Mouse (Mus musculus) lung, embryonic 16.5 days (tissue): ENCODE data around the gene Ntf3. TPM values are rescaled to one million over a fixed set of nuclear protein-coding genes. Genes with fewer than 3 reads are reported as not detected.
A peak's percentile ranks its signal among the peaks of the same experiment; 100 is the strongest.

ENCODE experiments used
- ATAC-seq: fragments of 200-750 bp; cut with Nextera tagmentation; 2 replicates; pipeline ENCODE4 v1.8.0; 2017; ENCODE audit warnings: low read depth, mild to moderate bottlenecking, moderate library complexity
- H3K27ac ChIP-seq: fragments of 300-500 bp; sonication (generic); 2 replicates; pipeline ENCODE4 v1.5.1; 2014; ENCODE audit warnings: mild to moderate bottlenecking, control low read depth, low read length
- H3K27me3 ChIP-seq: fragments of 300-500 bp; sonication (generic); 2 replicates; pipeline ENCODE4 v1.6.1; 2014; ENCODE audit warnings: low read depth, low read length, mixed read lengths; ENCODE audit not compliant: control insufficient read depth, insufficient read depth
- H3K36me3 ChIP-seq: fragments of 300-500 bp; sonication (generic); 2 replicates; pipeline ENCODE4 v1.6.1; 2014; ENCODE audit warnings: low read length; ENCODE audit not compliant: control insufficient read depth, insufficient read depth
- H3K4me1 ChIP-seq: fragments of 300-500 bp; sonication (generic); replicated peaks from 2 replicates; pipeline ENCODE4 v1.6.1; 2014; ENCODE audit warnings: low read length, mixed read lengths; ENCODE audit not compliant: control insufficient read depth, insufficient read depth
- H3K4me2 ChIP-seq: fragments of 300-500 bp; sonication (generic); 2 replicates; pipeline ENCODE4 v1.6.1; 2014; ENCODE audit warnings: low read depth, low read length, control low read depth
- H3K4me3 ChIP-seq: fragments of 300-500 bp; sonication (generic); 2 replicates; pipeline ENCODE4 v1.5.1; 2014; ENCODE audit warnings: mild to moderate bottlenecking, low read length, control low read depth
- H3K9ac ChIP-seq: fragments of 300-500 bp; sonication (generic); 2 replicates; pipeline ENCODE4 v1.6.1; 2014; ENCODE audit warnings: low read length, control low read depth
- H3K9me3 ChIP-seq: fragments of 300-500 bp; sonication (generic); 2 replicates; pipeline ENCODE4 v1.6.1; 2016; ENCODE audit warnings: low read length; ENCODE audit not compliant: control insufficient read depth
- WGBS: fragments of 180-500 bp; shearing (Covaris S2); extraction: QIAGEN DNeasy Blood & Tissue Kit; methylation state at CpG from one replicate; pipeline ENCODE4 v1.1.7; 2014; 5-methylcytosine and 5-hydroxymethylcytosine counted together
- polyA plus RNA-seq: library from polyadenylated mRNA; unstranded; fragments of >200 nt; fragmentation: Nextera tagmentation; extraction: Ambion mirVana; gene quantifications from 2 replicates; pipeline ENCODE4 v1.2.1, GENCODE M21; 2015

Ntf3 gene
- polyA plus RNA-seq, 1 experiment from 2014 or later = 3.7 TPM

DNA sequence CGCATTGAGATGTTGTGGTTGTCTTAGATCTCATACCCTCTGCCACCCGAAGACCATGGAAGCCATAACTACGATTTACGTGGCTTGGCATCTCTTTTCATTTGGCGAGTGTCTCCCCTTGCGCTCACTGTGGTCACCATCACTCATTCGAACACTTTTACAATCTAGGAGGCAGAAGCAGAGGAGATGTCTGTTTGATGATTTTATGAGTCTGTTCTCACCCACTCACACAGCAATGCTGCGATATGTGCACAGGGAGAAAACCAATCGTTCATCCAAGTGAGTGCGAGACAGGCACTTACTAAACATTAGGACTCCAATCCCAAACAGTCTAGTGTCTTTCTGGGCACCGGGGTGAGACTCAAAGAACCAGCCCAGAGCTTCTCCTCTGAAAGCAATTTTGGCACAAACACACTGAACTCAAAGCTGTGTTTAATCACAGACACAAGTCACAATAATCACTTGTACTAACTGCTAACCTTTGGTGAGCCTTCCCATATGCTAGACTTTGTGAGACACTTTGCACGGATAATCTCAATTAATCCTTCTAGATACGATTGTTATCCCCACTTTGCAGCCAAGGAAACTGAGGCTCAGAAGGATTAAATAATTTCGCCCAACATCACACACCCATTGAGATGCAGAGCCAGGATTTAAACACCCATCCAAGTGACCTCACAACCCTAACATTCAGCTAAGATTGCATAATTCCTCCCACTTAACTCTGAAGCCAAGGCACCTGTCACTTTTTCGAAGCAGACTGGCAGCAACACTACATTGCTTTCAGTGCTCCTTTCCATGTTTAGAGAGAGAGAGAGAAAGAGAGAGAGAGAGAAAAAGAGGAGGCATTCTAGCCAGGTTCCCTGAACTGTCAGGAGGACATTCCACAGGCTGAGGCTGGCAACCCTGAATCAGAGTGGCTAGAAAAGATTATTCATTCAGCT is 55.5 kb downstream of the Ntf3 start:
- ATAC-seq = peak; percentile 46
- Histone ChIP-seq H3K4me3 (no peak overlapping the region), H3K27ac (no peak overlapping the region), H3K9ac (no peak overlapping the region), H3K36me3 (no peaks in the 10 kb centered on the region), H3K4me1 (peaks cover 18% of the 10 kb centered on the region), H3K27me3 (no peaks in the 10 kb centered on the region), H3K9me3 (no peaks in the 10 kb centered on the region), H3K4me2 (no peak overlapping the region)
- 56% methylated on average over 15 of the region's 15 CpGs for WGBS

DNA sequence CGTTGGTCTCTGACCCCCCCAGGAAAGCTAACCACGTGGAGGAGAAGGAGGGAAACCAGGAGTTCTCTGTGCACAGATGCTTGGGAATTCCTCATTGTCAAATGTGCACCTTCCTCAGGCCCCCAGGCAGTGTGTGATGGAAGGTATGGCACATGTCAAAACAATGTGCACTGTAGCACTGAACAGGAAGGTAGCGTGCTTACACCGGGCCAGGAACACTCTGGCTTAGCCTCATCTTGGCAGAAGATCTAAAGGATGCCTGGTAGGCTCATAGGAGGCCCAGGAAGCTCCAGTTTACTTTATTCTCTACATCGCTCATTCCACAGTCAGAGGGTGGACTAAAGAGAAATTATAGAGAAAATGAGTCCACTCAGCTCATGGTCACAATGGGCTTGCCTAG is 57.5 kb downstream of the Ntf3 start:
- Histone ChIP-seq H3K27ac (no peak overlapping the region), H3K27me3 (no peaks in the 10 kb centered on the region), H3K9ac (no peak overlapping the region), H3K9me3 (no peaks in the 10 kb centered on the region), H3K4me3 (no peak overlapping the region), H3K4me1 (peaks cover 4% of the 10 kb centered on the region), H3K4me2 (no peak overlapping the region), H3K36me3 (no peaks in the 10 kb centered on the region)
- ATAC-seq = no peak
- 50% methylated on average over 5 of the region's 5 CpGs for WGBS

DNA sequence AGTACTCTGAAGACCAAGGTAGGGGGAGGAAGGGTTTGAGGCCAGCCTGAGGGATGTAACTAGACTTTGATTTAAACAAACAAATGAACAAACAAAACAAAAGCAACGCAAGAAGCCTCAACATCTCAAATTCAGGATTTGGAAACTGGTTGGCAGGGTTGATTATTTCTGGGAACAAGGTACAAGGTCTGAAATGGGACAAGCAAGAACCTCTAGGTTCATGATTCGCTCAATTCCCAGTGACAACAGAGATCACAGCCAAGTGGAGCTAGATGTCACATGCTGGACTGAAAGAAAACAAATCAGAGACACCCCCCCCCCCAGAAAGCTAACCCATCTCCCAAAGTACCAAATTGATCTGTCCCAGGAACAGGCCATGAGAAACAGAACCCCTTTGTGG is 57.9 kb downstream of the Ntf3 start:
- WGBS = 72% methylated on average over 2 of the region's 2 CpGs
- H3K36me3 ChIP-seq = no peaks in the 10 kb centered on the region
- no peaks in the 10 kb centered on the region for H3K27me3 ChIP-seq
- ATAC-seq = no peak
- H3K4me1 ChIP-seq = peaks cover 2% of the 10 kb centered on the region
- H3K9me3 ChIP-seq = no peaks in the 10 kb centered on the region
- H3K9ac ChIP-seq = no peak overlapping the region
- H3K4me2 ChIP-seq = no peak overlapping the region
- no peak overlapping the region for H3K27ac ChIP-seq
- no peak overlapping the region for H3K4me3 ChIP-seq

DNA sequence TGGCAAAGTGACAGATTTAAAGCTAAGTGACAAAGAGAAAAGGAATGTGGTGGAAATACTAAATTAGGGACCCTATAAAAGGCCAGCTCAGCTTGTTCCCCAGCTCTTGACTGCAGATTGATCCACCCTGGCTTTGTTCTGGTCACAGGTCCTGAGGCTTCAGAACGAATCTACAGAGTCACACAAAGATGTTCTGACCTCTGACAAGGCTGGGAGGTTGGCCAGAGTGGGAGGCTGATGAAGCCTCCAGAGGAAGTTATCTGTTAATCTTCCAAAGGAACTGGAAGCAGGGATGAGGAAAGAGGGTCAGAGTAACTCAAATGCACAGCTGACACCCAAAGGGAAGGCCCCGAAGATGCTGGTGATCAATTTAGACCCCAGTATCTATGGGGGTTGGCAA is 59.3 kb downstream of the Ntf3 start:
- Histone ChIP-seq H3K36me3 (no peaks in the 10 kb centered on the region), H3K4me2 (no peak overlapping the region), H3K27ac (no peak overlapping the region), H3K4me3 (no peak overlapping the region), H3K4me1 (peaks cover 2% of the 10 kb centered on the region), H3K9ac (no peak overlapping the region), H3K27me3 (no peaks in the 10 kb centered on the region), H3K9me3 (no peaks in the 10 kb centered on the region)
- 55% methylated on average over 2 of the region's 2 CpGs for WGBS
- no peak for ATAC-seq

DNA sequence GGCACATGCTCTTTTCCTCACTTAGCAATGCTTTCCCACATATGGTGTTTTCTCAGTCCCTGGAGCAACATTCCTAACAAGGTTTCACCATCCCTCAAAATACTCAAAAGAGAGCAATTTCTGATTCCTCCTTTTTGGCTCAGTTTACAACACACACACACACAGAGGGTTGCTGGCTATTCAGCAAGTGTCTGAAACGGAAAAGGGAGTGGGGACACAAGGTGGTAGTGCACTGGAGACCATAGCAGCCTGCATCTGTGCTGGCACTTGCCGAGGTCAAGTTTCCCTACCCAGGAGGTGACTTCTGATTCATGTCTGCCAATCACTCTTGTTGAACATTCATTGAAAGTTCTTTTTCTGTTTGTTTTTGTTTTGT is 59.9 kb downstream of the Ntf3 start:
- WGBS = 59% methylated on average over 2 of the region's 2 CpGs
- H3K9me3 ChIP-seq = no peaks in the 10 kb centered on the region
- H3K27me3 ChIP-seq = no peaks in the 10 kb centered on the region
- peaks cover 2% of the 10 kb centered on the region for H3K4me1 ChIP-seq
- H3K36me3 ChIP-seq = no peaks in the 10 kb centered on the region
- H3K9ac ChIP-seq = no peak overlapping the region
- H3K27ac ChIP-seq = no peak overlapping the region
- H3K4me2 ChIP-seq = no peak overlapping the region
- no peak overlapping the region for H3K4me3 ChIP-seq
- ATAC-seq = no peak

DNA sequence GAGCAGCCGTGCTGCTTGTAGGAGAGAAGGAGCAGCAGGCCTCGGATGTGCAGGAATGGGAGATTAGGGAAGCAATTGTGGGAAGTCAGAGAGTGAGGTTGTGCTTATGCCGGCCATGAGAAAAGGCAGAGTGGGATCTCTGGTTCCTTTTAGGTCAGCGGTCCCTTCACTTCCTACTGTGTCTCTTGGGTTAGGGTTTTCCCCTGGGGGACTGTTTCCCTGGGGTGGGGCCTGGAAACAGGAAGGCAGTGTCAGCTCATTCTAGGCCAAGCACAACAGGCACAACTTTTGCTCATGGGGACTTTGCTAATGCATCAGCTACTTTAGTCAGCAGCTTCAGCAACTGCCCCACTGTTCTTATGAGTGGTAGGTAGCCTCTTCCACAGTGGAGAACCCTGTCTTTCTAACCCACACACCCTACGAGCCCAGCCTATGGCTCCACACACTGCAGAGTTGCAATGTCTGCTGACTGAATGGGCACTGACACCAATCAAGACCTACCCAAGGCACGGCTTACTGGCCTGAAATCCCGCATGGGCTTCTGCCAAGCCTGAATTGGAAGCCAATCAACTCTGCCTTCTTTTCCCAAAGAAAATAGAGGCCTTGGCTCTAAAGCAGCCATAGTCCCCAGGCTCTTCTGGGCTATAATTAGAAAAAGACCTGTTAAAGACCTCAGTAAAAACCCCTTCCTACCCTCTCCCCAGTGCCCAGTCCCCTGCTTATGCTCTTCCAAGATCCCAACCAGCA is 60.5 kb downstream of the Ntf3 start:
- H3K27ac ChIP-seq = no peak overlapping the region
- H3K9ac ChIP-seq = no peak overlapping the region
- H3K4me3 ChIP-seq = no peak overlapping the region
- H3K9me3 ChIP-seq = no peaks in the 10 kb centered on the region
- no peak overlapping the region for H3K4me2 ChIP-seq
- ATAC-seq = no peak
- no peaks in the 10 kb centered on the region for H3K36me3 ChIP-seq
- peaks cover 2% of the 10 kb centered on the region for H3K4me1 ChIP-seq
- 78% methylated on average over 7 of the region's 7 CpGs for WGBS
- H3K27me3 ChIP-seq = no peaks in the 10 kb centered on the region

DNA sequence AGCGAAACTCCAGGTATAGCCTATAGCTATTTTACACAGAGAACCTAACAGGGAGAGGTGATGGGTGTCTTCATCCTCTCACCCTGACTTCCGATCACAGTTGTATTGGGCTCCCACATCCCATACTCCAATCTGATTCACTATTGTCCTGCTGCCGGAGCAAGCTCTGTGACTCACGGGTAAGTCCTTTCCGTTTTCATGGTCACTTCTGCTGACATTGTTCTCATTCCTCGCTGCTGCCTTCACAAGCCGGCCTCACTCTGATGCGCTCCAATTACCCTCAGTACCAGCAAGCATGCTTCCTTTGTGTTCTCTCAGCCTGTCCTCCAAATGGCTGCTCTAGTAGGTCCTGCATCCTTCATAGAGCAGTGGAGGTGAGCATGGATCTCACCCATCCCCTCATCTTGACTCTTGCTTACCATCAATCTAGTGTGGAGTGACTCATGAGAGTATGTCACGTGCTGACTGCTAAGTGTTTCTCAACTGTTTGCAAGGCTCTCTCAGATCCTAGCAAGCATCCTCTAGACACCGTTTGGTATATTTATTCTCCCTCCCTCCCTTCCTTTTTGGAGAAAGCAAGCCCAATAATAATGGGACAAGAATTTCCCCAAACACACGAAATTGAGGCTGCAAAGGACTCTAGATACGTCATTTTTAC is 61.5 kb downstream of the Ntf3 start:
- no peaks in the 10 kb centered on the region for H3K36me3 ChIP-seq
- H3K4me3 ChIP-seq = no peak overlapping the region
- no peaks in the 10 kb centered on the region for H3K27me3 ChIP-seq
- WGBS = 64% methylated on average over 12 of the region's 12 CpGs
- H3K9me3 ChIP-seq = no peaks in the 10 kb centered on the region; the same call in 1 of the 2 replicates
- H3K27ac ChIP-seq = no peak overlapping the region
- no peak overlapping the region for H3K4me2 ChIP-seq
- no peak for ATAC-seq
- peaks cover 2% of the 10 kb centered on the region for H3K4me1 ChIP-seq
- H3K9ac ChIP-seq = no peak overlapping the region

DNA sequence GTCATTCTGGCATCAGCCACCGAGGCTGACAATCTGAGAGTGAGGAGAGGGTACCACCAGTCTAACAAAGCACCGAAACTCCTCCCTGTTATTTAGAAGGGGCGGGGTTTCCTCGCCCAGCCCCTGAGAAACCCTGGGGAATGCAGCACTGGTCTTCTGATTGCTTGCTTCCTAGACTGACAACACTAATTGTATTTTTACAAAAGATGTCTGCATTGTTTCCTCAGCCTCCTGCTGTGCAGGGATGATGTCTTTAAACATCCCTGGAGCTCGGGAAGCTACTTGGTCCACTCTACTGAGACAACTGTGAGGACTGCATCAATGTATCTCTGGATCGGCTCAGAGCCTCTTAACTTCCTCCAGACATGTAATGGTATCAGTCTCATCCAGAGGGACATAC is 64.1 kb downstream of the Ntf3 start:
- no peak overlapping the region for H3K27ac ChIP-seq
- no peaks in the 10 kb centered on the region for H3K27me3 ChIP-seq
- no peak for ATAC-seq
- 76% methylated on average over 6 of the region's 6 CpGs for WGBS
- no peak overlapping the region for H3K4me3 ChIP-seq
- H3K36me3 ChIP-seq = no peaks in the 10 kb centered on the region
- no peak overlapping the region for H3K4me2 ChIP-seq
- H3K9me3 ChIP-seq = peaks cover 2% of the 10 kb centered on the region; the same call in 1 of the 2 replicates
- H3K9ac ChIP-seq = no peak overlapping the region
- H3K4me1 ChIP-seq = peaks cover 2% of the 10 kb centered on the region

DNA sequence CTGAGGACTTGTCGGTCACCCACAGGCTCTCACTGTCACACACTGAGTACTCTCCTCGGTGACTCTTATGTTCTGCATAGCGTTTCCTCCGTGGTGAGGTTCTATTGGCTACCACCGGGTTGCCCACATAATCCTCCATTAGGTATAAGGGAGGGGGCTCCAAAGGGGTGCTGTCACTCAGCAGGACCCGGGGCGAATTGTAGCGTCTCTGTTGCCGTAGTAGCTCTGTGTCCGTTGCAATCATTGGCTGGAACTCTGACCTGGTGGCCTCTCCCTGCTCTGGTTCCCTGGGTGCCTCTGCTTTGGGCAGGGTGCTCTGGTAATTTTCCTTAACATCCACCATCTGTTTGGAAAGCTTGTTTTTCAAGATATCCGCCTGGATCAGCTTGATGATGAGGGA is 64.7 kb downstream of the Ntf3 start:
- Histone ChIP-seq H3K4me2 (no peak overlapping the region), H3K4me3 (no peak overlapping the region), H3K36me3 (no peaks in the 10 kb centered on the region), H3K4me1 (no peaks in the 10 kb centered on the region; the same call in 1 of the 2 replicates), H3K27me3 (no peaks in the 10 kb centered on the region), H3K27ac (no peak overlapping the region), H3K9ac (no peak overlapping the region), H3K9me3 (peaks cover 2% of the 10 kb centered on the region; the same call in 1 of the 2 replicates)
- ATAC-seq = no peak
- WGBS = 87% methylated on average over 11 of the region's 11 CpGs
